Mouse (Mus musculus) forebrain, embryonic 14.5 days (tissue): ENCODE measurements around the gene Jagn1. TPM values are rescaled to one million over a fixed set of nuclear protein-coding genes. Genes with fewer than 3 reads are reported as not detected.

Experiments
- ATAC-seq: fragments of 200-750 bp; cut with Nextera tagmentation; 2 replicates; pipeline ENCODE4 v1.8.0; 2017; ENCODE audit warnings: mild to moderate bottlenecking, moderate library complexity
- DNase-seq: peaks from one replicate; pipeline ENCODE4 v3.0.0-alpha.2; 2015; ENCODE audit warnings: low spot score
- H3K27ac ChIP-seq: fragments of 300-500 bp; sonication (generic); 2 replicates; pipeline ENCODE4 v1.5.1; 2014; ENCODE audit warnings: low read depth, mild to moderate bottlenecking, control low read depth, low read length, moderate library complexity
- H3K27me3 ChIP-seq: fragments of 300-500 bp; sonication (generic); replicated peaks from 2 replicates; pipeline ENCODE4 v1.6.1; 2014; ENCODE audit warnings: low read length, control low read depth, mixed read lengths; ENCODE audit not compliant: control insufficient read depth, insufficient read depth
- H3K36me3 ChIP-seq: fragments of 300-500 bp; sonication (generic); 2 replicates; pipeline ENCODE4 v1.6.1; 2014; ENCODE audit warnings: low read length, control low read depth; ENCODE audit not compliant: control insufficient read depth, insufficient read depth
- H3K4me1 ChIP-seq: fragments of 300-500 bp; sonication (generic); 2 replicates; pipeline ENCODE4 v1.6.1; 2014; ENCODE audit warnings: antibody characterized with exemption, low read length, control low read depth; ENCODE audit not compliant: control insufficient read depth, insufficient read depth
- H3K4me2 ChIP-seq: fragments of 300-500 bp; sonication (generic); 2 replicates; pipeline ENCODE4 v1.6.1; 2014; ENCODE audit warnings: mild to moderate bottlenecking, control low read depth, low read length
- H3K4me3 ChIP-seq: fragments of 300-500 bp; sonication (generic); 2 replicates; pipeline ENCODE4 v1.5.1; 2014; ENCODE audit warnings: low read depth, low read length, control low read depth
- H3K9ac ChIP-seq: fragments of 300-500 bp; sonication (generic); 2 replicates; pipeline ENCODE4 v1.6.1; 2014; ENCODE audit warnings: mild to moderate bottlenecking, low read length, control low read depth, moderate library complexity
- H3K9me3 ChIP-seq: fragments of 300-500 bp; sonication (generic); replicated peaks from 2 replicates; pipeline ENCODE4 v1.6.1; 2016; ENCODE audit warnings: low read length, control low read depth, mixed read lengths; ENCODE audit not compliant: control insufficient read depth
- WGBS: fragments of 180-500 bp; shearing (Covaris S2); extraction: QIAGEN DNeasy Blood & Tissue Kit; methylation state at CpG from one replicate; pipeline ENCODE4 v1.1.7; 2014; 5-methylcytosine and 5-hydroxymethylcytosine counted together
- microRNA-seq: library from miRNA; unstranded; fragments of <30 nt; microRNA quantifications from one replicate; pipeline ENCODE4, GENCODE M21; 2016
- polyA plus RNA-seq: library from polyadenylated mRNA; unstranded; fragments of >200 nt; fragmentation: Nextera tagmentation; extraction: Ambion mirVana; gene quantifications from 2 replicates; pipeline ENCODE4 v1.2.1, GENCODE M21; 2014

Jagn1 gene
- polyA plus RNA-seq, 1 experiment from 2014 or later: 94.4 TPM

GRCm38 (mm10) chr6:113489410-113489809 is 47.0 kb downstream of the Jagn1 start:
- Histone ChIP-seq H3K4me1 (no peaks in the 10 kb centered on the region; the same call in 1 of the 2 replicates), H3K36me3 (peaks cover 50% of the 10 kb centered on the region), H3K4me2 (no peak overlapping the region), H3K9me3 (no peaks in the 10 kb centered on the region), H3K27me3 (no peaks in the 10 kb centered on the region), H3K4me3 (no peak overlapping the region), H3K27ac (no peak overlapping the region), H3K9ac (no peak overlapping the region)
- no peak for ATAC-seq
- no peak for DNase-seq
- WGBS: 95% methylated on average over 14 of the region's 14 CpGs

DNA sequence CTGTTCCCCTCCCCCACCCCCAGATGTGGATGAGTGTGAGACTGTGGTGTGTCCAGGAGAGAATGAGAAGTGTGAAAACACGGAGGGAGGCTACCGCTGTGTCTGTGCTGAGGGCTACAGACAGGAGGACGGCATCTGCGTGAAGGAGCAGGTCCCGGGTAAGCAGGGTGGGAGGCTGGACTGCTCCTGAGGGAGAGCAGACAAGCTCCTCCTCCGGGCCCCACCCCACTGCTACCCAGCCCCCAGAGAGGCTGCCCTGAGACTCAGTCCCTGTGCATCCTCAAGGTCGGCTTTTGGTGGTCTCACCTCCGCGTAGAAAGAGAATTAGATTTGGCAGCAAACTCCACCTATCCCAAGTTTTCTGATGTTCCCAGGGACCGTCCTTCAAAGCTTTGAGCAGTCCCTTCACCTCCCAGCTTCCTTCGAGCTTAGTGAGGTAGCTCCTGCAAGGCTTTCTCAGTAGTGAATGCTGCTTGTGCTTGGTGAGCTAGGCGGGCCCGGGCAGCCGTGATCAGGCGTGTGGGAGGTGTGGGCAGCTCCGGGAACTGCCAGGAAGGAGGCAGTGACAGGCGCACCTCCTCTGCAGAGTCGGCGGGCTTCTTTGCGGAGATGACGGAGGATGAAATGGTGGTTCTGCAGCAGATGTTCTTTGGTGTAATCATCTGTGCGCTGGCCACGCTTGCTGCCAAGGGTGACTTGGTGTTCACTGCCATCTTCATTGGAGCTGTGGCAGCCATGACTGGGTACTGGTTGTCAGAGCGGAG is 49.9 kb downstream of the Jagn1 start:
- DNase-seq: no peak
- H3K4me1 ChIP-seq: peaks cover 2% of the 10 kb centered on the region; the same call in 1 of the 2 replicates
- no peaks in the 10 kb centered on the region for H3K9me3 ChIP-seq
- peaks cover 44% of the 10 kb centered on the region for H3K36me3 ChIP-seq
- 77% methylated on average over 24 of the region's 24 CpGs for WGBS
- H3K9ac ChIP-seq: no peak overlapping the region
- H3K27me3 ChIP-seq: no peaks in the 10 kb centered on the region
- no peak overlapping the region for H3K4me2 ChIP-seq
- H3K27ac ChIP-seq: no peak overlapping the region
- ATAC-seq: no peak
- no peak overlapping the region for H3K4me3 ChIP-seq

DNA sequence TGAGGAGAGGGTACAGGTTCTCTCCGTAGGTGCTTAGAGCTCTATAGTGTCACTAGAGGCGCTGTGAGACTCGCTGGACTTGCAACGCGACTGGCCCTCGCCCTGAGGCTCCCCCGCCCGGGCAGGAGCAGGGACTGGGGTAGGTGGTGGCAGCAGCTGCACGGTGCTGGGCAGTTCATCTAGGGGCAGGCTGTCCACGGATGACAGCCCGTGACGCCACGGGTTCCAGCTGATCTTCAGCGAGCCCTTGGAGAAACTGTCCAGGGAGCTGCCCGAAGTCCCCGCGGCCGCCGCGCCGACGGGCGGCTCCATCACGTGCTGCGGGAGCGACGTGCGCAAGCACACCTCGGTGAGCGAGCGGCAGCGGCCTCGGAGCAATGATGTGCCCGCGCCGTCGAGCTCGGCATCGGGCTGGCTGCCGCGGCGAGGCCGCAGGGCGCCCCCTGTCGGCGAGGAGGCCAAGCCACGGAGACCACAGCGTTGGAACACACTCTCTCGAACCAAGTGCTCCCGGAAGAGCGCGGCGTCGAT is 52.0 kb downstream of the Jagn1 start:
- Histone ChIP-seq H3K27me3 (no peaks in the 10 kb centered on the region), H3K4me2 (peak overlapping the region; percentile 54), H3K9me3 (no peaks in the 10 kb centered on the region), H3K4me3 (peak overlapping the region; percentile 32), H3K9ac (peak overlapping the region; percentile 52), H3K27ac (0 out of 2 replicates have a peak overlapping the region, but pooled peaks have one; percentile 33), H3K4me1 (peaks cover 2% of the 10 kb centered on the region; the same call in 1 of the 2 replicates), H3K36me3 (peaks cover 29% of the 10 kb centered on the region)
- DNase-seq: peak; percentile 73
- 1% methylated on average over 53 of the region's 54 CpGs for WGBS
- ATAC-seq: peak; percentile 84

DNA sequence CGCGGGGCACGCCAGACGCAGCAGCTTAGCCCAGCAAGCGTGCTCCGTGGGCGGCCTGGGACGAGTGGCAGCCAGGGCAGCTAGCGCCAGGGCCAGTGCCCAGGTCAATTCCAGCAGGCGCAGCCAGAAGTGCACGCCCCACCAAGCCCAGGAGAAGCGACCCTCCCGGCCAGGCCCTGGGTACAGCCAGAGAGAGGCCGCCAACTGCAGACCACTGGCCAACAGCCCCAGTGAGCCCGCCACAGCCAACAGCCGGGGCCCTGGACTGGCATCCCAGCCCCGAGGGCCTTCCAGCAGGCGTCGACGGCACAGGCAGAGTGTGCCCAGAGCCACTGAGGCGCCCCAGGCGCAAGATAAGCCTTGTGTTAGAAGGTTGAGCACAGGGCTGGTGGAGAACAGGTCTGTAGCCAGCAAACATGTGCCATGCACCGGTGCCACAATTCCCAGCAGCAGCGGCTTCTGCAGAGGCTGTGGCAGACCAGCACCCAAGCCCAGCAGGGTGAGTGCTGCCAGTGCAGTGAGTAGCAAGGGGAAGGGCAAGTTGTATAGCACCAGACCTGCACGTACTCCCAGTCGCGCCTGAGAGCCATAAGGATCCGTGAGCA is 52.8 kb downstream of the Jagn1 start:
- Histone ChIP-seq H3K9ac (peak overlapping the region; percentile 32; the same call in 1 of the 2 replicates), H3K27ac (no peak overlapping the region), H3K4me1 (peaks cover 2% of the 10 kb centered on the region; the same call in 1 of the 2 replicates), H3K9me3 (no peaks in the 10 kb centered on the region), H3K27me3 (no peaks in the 10 kb centered on the region), H3K36me3 (peaks cover 20% of the 10 kb centered on the region), H3K4me3 (peak overlapping the region; percentile 32; the same call in 1 of the 2 replicates), H3K4me2 (peak overlapping the region; percentile 54)
- ATAC-seq: no peak
- 69% methylated on average over 28 of the region's 28 CpGs for WGBS
- DNase-seq: no peak

Small RNA genes within 50 kb of the gene (microRNA-seq; reads per million reads assigned to microRNA genes)
- gene Gm24387: not detected

Other genes with a start within 250 kb of the Jagn1 start
- 8.8 and 11.3 TPM in 2 replicates for gene Lhfpl4, start 247.2 kb upstream of the Jagn1 start, polyA plus RNA-seq
- 41.7 and 43.6 TPM in 2 replicates for gene Mtmr14, start 204.7 kb upstream of the Jagn1 start, polyA plus RNA-seq
- 0.23 and 0.80 TPM in 2 replicates for gene Cpne9, start 160.3 kb upstream of the Jagn1 start, polyA plus RNA-seq
- 15.8 and 17.0 TPM in 2 replicates for gene Brpf1, start 135.4 kb upstream of the Jagn1 start, polyA plus RNA-seq
- 12.7 and 14.7 TPM in 2 replicates for gene Ogg1, start 115.6 kb upstream of the Jagn1 start, polyA plus RNA-seq
- gene Camk1, start 98.6 kb upstream of the Jagn1 start, polyA plus RNA-seq: 86.3 and 90.7 TPM in 2 replicates
- gene Tada3, start 64.7 kb upstream of the Jagn1 start, polyA plus RNA-seq: 68.2 and 83.2 TPM in 2 replicates
- 265 and 270 TPM in 2 replicates for gene Arpc4, start 64.5 kb upstream of the Jagn1 start, polyA plus RNA-seq
- gene Ttll3, start 53.3 kb upstream of the Jagn1 start, polyA plus RNA-seq: 2.5 and 5.0 TPM in 2 replicates
- gene Rpusd3, start 23.2 kb upstream of the Jagn1 start, polyA plus RNA-seq: 15.8 and 19.8 TPM in 2 replicates
- not detected in 2 replicates for gene Cidec, start 6.8 kb upstream of the Jagn1 start, polyA plus RNA-seq
- not detected in 2 replicates for gene Il17re, start 15.9 kb downstream of the Jagn1 start, polyA plus RNA-seq
- gene Il17rc, start 28.9 kb downstream of the Jagn1 start, polyA plus RNA-seq: 1.3 and 2.0 TPM in 2 replicates
- 37.2 and 49.4 TPM in 2 replicates for gene Creld1, start 40.7 kb downstream of the Jagn1 start, polyA plus RNA-seq
- gene Prrt3, start 59.4 kb downstream of the Jagn1 start, polyA plus RNA-seq: 3.2 and 5.4 TPM in 2 replicates
- gene Emc3, start 89.1 kb downstream of the Jagn1 start, polyA plus RNA-seq: 101 and 108 TPM in 2 replicates
- gene Fancd2, start 89.1 kb downstream of the Jagn1 start, polyA plus RNA-seq: 4.3 and 5.8 TPM in 2 replicates
- gene Fancd2os, start 158.1 kb downstream of the Jagn1 start, polyA plus RNA-seq: not detected in 2 replicates
- 280 and 307 TPM in 2 replicates for gene Brk1, start 162.2 kb downstream of the Jagn1 start, polyA plus RNA-seq
- 90.3 and 97.1 TPM in 2 replicates for gene Vhl, start 181.4 kb downstream of the Jagn1 start, polyA plus RNA-seq
- 0.68 and 0.90 TPM in 2 replicates for gene Irak2, start 195.9 kb downstream of the Jagn1 start, polyA plus RNA-seq